Mouse (Mus musculus): ENCODE measurements around the gene Tdrd9. TPM values are rescaled to one million over a fixed set of nuclear protein-coding genes. Genes with fewer than 3 reads are reported as not detected.

Tdrd9 gene
- total RNA-seq (2015): 0.07 TPM in 1 of 2 replicates, not detected in the other
- not detected in 2 replicates for total RNA-seq (2017)

DNA sequence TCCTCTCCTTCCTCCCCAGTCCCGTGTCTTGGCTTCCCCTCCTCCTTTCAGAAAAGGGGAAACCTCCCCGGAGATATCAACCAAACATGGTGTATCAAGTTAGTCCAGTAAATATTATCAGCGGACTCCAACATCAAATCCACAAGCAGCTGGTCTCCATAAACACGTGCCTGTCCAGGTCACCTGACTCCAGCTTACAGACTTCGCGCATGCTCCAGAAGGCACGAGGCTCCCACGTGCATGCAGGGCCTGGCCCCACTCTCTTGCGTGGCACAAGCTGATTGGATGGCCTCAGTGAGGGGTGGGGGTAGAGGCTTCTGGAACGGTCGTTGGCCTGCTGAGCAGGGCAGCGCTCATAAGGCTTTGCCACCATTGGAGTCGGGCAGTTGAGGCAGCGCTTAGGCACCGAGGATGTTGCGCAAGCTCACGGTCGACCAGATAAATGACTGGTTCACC is at the start of gene Tdrd9:
TSS of gene Tdrd9 (plus strand) at position 329 of the 456 bp plus-strand sequence.
- ATAC-seq (ENCODE audit: poor library complexity, severe bottlenecking): no peak

DNA sequence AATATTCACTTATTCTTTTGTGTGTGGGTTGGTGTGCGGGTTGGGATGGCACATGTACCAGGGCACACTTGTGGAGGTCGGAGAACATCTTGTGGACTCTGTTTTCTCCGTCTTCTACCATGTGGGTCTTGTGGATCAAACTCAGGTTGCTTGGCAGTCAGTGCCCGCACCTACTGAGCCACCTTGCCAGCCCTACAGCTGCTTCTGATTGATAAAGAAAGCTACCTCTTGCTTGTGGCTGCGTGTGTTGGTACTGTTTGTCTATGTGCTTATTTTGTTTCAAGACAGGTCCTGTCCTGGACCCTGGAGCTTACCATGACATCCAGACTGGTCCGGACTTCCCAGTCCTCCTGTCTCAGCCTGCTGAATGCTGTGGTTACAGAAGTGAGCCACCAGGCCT is 48.2 kb upstream of the Tdrd9 start:
- no peak for ATAC-seq (ENCODE audit: poor library complexity, severe bottlenecking)

DNA sequence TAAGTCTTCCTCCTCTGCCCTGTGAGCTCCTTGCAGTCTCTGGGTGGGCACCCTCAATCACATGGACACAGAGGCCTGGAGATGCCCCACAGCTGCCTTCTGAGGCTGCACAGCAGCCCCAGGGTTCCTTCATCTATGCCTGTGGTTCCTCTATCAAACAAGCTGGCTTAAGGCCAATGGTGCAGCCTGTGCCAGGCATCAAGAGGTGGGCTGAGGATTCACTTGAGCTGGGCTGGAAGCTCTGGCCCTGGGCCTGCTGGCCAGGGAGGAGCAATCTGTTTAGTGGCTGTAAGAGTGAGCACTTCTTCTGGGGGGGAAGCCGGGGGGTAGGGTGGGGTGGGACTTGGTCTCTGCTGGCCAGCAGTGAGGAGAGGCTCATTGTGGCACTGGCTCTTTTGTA is 44.0 kb upstream of the Tdrd9 start:
- no peak for ATAC-seq (ENCODE audit: poor library complexity, severe bottlenecking)

DNA sequence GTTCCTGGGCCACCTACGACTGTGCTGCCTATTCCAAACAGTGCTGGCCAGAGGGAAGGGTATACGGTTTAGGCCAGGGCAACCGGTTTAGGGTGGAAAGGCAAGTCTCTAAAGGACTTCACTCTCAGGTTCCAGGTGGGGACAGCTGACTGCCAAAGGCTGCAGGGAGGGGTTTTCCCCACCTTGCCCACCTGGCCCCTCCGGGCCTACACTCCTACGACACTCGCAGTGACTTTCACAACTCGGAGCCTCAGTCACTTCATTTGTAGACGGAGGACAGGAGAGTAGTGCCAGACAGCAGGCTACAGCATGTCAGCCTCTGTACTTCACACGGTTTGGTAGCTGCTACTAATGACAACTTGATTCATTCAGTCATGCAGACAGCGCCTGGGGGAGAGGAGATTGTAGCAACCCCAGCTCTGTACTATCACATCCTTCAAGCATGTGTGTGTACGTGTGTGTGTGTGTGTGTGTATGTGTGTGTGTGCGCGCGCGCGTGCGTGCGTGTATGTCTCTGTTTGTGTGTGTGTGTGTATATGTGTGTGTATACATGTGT is 42.9 kb upstream of the Tdrd9 start:
- no peak for ATAC-seq (ENCODE audit: poor library complexity, severe bottlenecking)

DNA sequence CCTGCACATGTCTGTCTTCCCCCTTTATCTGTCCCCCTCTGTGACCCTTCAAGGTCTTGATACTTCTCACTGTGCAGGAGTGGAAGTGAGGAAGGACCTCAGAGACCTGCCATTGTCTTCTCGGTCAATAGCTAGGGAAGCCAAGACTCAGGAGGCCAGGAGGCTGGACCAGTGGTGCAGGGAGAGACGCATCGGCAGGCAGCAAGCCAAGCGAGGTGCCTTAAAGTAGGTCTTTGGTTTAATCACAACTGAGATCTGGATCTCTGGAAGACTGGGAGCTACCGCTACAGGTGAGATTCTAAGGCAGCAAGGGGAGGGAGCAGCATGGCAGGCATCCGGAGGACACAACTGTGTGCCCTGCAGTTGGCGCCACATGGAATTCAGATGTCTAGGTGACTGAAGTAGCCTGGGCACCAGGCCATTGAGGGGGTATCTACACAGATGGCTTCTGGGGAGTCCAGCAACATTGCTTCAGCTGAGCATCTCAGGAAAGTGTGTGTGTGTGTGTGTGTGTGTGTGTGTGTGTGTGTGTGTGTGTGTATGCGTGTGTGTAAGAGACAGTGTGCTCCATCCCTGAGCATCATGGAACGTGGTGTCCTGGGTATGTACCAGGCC is 39.8 kb upstream of the Tdrd9 start:
- no peak for ATAC-seq (ENCODE audit: poor library complexity, severe bottlenecking)

DNA sequence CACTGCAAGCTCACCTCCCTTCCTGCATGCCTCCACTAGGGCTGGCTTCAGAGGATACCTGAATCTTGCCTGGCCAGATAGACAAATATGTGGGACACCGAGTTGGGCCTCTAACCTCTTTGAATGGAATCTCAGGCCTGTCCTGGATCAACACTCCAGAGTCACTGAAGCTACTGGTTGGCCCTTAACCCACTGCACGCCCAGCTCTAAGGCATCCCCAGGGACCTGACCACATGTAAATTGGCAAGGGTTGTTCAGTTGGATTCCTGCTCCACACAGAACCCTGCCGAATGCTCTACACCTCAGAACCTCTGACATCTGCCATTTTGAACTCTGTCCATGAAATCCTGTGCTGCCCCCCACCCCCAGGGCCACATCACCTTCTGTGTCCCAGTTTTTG is 38.8 kb upstream of the Tdrd9 start:
- no peak for ATAC-seq (ENCODE audit: poor library complexity, severe bottlenecking)

DNA sequence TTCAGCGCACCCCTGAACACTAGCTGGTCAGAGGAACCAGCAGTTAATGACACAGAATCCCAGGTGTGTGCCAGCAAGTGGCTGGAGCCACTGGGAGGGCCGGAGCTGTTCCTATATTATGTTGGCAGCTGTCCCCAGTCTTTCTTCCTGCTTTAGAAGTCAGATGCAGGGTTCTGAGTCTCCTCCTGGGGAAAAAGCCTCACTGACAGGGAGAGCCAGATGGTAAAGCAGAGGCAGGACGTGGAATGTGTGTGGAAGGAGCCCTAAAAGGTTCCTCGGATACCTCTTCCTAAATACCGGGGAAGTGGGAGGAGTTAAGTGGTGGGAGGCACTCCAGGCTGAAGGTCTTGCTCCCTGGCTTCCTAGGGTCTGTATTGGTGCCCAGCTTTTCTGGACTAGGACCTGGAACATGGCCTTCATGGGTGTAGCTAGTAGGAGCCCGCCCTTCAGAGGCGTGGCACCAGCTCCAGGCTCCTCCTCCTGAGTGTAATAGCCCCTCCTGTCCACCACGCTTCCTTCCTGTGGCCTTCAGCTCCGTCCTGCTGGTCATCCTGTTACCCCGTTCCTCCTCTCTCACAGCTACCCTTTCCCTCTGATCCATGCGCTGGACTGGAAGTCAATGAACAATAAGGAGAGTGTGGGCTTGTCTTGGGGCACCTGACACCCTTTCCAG is 38.2 kb upstream of the Tdrd9 start:
- ATAC-seq (ENCODE audit: poor library complexity, severe bottlenecking): peak; percentile 91

DNA sequence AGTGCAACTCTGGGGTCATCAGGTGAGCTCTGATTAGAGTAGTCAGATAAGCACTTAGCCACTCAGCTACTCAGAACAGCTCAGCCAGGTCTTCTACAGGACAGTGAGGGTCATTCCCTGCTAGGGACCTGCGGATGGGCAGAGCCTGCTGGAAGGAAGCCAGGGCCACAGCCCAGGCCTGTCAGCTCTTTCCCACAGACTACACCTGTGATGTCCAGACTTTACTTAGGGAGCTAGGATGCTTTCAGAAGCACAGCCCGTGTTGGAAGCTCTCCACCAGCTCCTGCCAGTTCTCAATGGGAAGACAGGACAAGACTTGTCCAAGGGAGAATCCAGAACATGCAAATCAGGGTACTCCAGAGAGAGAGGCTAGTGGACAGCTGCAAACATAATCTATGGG is 37.4 kb upstream of the Tdrd9 start:
- ATAC-seq (ENCODE audit: poor library complexity, severe bottlenecking): no peak

DNA sequence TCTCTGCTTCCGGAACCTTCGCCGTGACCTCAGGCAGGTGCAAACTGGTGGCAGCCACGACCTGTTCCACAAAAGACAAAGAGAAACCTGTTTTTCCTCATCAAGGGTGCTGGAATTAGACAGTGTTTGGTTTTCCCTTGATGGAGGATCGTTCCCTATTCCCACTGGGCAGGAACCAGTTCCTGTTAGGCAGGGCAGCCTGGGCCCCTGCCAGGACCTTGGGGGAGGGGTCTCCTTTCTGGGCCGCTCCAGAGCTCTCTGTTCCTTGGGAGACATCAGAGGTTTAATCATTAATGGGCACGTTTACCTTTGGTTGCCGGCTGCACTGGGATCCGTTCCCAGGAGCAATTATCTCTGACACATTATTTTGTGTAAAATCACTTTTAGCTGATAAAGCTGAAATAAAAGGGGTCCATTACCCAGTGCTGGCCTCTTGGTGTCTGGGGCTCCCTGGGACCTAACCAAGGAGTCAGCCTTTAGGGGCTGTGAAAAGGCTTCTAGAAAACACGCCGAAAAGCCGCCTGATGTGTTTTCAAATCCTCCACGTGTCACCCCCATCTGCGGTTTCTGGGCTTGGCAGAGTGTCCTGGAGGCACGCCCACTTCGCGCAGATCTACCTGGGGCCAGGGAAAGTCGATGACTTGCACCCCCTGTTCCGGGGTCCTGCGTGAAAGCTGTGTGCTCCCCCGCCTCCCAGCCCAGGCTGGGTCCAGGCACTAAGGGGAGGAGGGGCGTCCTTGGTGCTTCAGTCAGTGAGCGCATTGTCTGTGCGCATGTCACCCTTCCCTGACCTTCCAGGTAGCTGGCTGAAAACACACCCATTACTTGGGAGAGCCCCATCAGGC is 34.4 kb upstream of the Tdrd9 start:
- ATAC-seq (ENCODE audit: poor library complexity, severe bottlenecking): no peak

DNA sequence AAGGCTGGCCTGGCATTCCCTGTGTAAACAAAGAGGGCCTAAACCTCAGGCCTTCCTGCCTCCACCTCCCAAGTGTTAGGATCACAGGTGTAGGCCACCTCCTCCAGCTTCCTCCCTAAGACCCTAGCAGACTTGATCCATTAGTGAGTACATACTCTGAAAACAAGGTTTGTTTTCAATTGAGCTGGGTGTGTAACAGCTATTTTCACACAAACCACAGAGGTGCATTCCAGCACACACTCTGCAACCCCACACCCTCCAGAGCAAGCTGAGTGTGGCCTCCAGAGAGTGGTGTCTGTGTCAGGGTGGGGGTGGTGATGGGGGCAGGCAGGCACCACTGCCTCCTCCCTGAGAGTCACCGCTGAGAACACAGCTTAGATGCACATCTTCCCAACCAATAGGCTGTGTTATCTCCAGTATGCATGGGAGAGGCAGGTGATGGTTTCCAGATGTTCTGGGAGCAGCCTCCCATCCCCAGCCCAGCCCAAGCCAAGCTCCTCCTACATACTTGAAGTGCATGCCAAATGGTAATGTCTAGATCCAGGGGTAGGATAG is 32.7 kb upstream of the Tdrd9 start:
- no peak for ATAC-seq (ENCODE audit: poor library complexity, severe bottlenecking)

DNA sequence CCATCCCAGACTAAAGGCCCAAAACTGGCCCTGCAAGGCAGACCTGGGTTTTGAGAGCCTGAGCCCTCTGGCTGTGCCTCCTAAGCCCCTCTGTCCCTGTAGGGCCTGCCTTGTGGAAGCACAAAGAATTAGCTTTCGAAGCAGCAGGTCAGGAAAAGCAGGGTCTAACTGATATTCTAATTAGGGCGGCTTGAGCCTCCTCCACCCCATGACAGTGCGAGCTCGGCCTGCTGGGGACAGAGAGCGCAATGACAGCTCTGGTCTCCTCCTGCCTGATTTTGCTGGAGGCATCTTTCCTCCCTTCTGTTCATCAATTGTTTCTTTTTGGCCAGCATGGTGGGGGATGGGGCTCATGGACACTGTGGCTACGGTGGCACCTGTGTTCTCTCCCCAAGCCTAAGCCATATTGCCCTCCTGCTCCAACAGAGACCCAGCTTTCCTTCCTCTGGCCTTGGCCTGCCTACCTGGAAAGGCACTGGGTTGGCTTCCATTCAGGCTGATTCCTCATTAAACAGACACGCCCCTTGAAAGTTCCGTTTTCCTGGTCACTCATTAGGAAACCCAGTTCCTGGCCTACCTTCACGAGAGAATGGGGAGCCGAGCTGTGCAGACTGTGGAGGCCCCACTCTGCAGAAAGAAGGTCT is 27.8 kb upstream of the Tdrd9 start:
- ATAC-seq (ENCODE audit: poor library complexity, severe bottlenecking): peak; percentile 11; the same call in 1 of the 2 replicates

DNA sequence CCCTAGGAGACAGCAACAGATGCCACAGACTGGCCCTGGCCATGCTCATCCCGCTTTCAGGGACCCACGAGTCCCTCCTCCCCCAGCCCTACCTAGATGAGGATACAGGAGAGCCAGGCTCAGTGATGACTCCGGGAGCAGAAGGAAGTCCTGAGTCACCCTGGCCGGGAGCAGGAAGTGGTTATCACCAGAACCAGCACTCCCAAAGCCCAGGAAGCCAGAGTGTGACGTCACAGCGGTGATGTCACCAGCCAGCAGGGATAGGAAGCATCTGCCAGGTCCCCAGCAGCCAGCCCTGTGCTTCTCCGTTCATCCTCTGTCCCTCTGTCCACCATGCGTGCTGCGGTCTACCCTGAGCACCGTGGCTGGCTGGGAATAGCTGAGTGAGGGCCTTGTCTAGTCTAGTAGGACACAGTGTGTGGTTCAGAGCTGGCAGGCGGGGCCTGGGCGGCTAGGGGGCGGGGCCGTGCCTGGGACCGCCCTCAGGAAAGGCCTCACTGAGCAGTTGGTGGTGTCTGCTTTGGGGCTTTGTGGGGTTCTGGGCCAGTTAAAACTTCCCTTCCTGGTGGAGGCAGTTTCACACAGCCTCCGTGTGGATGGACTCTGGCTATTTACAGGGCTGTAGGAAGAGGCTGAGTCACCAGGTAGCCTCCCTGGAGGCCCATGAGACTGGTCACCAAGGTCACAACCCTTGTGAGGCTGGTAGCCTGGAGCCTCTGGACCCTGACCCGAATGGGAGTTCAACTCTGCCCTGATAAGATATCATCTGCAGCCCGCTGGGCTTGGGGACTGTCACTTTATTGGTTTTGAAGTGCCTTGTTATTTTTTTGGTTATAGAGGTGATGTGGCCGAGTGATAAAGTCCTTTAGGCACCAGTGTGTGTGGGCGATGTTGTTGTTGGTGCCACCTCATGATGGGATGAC is 27.0 kb upstream of the Tdrd9 start:
- ATAC-seq (ENCODE audit: poor library complexity, severe bottlenecking): peak; percentile 55

DNA sequence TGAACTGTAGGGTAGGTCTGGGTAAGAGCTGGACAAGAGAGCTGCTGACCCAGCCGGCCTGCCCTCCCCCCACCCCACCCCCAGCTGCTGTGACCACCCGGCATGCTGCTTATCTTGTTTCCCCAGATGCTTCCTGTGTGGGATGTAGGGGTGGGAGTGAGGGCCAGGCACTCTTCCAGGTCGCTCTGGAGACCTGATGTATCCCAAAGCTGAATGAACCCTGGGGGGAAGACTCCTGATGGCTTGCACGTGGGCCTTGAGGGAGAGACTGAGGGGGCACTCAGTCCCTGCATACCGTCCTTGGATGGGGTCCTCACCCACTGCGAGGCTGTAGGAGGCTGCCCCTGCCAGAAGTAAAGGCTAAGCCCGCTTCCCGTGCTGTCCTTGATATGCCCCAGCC is 26.2 kb upstream of the Tdrd9 start:
- ATAC-seq (ENCODE audit: poor library complexity, severe bottlenecking): no peak

DNA sequence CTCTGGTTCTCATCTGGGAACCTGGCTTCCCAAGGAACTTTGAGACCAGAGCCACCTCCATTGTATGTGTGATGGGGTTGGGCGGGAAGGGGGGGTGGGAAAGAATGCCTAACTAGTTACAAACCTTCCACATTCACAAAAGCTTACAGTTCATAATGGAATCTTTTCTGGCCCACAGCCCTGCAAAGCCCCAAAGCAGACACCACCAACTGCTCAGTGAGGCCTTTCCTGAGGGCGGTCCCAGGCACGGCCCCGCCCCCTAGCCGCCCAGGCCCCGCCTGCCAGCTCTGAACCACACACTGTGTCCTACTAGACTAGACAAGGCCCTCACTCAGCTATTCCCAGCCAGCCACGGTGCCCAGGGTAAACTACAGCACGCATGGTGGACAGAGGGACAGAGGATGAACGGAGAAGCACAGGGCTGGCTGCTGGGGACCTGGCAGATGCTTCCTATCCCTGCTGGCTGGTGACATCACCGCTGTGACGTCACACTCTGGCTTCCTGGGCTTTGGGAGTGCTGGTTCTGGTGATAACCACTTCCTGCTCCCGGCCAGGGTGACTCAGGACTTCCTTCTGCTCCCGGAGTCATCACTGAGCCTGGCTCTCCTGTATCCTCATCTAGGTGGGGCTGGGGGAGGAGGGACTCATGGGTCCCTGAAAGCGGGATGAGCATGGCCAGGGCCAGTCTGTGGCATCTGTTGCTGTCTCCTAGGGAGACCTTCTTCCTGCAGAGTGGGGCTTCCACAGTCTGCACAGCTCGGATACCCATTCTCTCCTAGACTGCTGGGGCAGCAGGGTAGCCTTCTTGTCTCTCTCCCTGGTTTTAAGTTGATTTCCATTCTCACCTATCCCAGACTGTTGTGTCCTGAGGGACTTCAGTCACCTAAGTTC is 25.3 kb upstream of the Tdrd9 start:
- peak; percentile 47 for ATAC-seq (ENCODE audit: poor library complexity, severe bottlenecking)

DNA sequence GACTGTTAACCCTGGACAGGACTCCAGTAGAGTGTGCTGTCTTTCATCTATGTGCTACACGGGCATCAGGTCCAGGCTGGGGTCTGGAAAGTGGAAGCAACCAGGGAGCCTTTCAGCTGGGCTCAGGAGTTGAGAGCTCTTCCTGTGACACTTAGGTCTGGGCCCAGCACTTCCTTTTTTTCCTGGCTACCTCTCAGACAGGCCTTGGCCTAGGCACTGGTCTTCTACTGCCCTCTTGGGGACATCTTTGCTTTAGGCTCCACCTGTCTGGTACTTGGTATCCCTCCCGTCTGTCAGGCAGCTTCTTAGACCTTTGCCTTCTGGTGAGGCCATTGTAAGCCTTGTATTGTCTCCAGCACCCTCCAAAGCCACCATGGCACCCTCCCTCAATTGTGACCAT is 24.6 kb upstream of the Tdrd9 start:
- peak; percentile 68 for ATAC-seq (ENCODE audit: poor library complexity, severe bottlenecking)

DNA sequence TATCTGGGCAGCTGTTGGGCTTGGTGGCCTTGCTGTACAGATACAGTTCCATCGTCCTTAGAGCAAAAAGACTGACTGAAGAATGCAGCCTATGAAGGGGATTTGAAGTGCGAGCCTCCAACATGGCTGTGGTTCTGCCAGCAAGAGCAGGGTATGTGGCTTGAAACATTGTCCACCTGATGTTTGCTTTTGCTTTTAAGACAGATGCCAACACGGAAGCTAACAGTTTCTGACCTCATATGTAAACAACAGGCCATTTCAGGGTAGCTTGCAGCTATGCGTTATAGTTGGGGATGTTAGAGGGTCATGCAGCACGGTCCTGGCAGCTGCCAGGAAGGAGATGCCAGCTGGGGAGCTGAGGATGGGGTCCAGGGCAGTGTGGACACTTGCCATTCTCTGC is 20.9 kb upstream of the Tdrd9 start:
- no peak for ATAC-seq (ENCODE audit: poor library complexity, severe bottlenecking)

DNA sequence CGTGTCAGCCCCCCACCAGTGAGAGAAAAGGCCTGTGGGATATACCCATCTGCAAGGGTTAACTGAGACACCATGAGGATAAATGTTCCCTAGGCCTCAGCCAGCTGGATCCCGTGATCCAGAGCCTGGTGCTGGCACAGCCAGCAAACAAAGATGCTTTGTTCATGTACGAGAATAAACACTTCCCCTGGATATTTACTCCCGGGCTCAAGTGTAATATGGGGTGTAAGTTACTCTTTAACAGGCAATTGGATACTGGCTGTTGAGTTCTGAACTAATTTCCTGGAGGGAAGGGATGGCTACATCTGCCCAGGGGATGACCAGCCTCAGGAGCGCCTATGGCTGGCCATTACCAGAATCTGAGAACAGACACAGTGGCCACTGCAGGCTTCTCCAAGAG is 19.7 kb upstream of the Tdrd9 start:
- no peak for ATAC-seq (ENCODE audit: poor library complexity, severe bottlenecking)

DNA sequence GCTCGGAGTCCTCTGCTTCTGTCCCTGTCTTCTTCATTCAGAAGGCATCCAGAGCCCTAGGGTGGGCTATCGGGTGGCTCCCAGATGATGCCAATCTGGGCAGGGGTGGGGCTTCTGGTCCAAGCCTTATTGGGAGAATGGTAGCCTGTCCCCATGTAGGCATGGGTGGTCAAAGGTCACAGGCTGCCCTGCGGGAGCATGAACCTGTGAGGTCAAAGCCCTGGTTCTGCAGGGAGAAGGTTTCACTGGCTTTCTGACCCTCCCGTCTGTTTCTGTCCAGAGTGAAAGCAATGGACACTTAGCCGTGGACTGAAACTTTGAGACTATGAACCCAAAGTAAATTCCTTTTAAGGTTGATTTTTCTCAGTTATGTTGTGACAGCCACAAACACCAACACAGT is 15.2 kb upstream of the Tdrd9 start:
- no peak for ATAC-seq (ENCODE audit: poor library complexity, severe bottlenecking)

Data from megakaryocyte, adult 5-6 weeks (primary cell).